Mouse (Mus musculus): ENCODE results near the gene B3galt4.
"Not testable (repeated sequence)": the region's sequence is repeated elsewhere in the genome, so short reads cannot be mapped to it uniquely, and the experiment has no call there.

The B3galt4 gene

GRCm38 (mm10) chr17:33965846-33966550, 14.7 kb upstream of the B3galt4 start:
- DNase-seq, result no peak

- no peak for DNase-seq
Measured at GRCm38 (mm10) chr17:33965082-33965845, 14.0 kb upstream of the B3galt4 start.

- no peak for DNase-seq
Measured at GRCm38 (mm10) chr17:33962876-33963275, 11.6 kb upstream of the B3galt4 start.

- no peak for DNase-seq
Measured at GRCm38 (mm10) chr17:33959948-33960347, 8.7 kb upstream of the B3galt4 start.

- DNase-seq, result no peak
Measured at GRCm38 (mm10) chr17:33959135-33959534, 7.8 kb upstream of the B3galt4 start.

GRCm38 (mm10) chr17:33958451-33958850, 7.2 kb upstream of the B3galt4 start:
- no peak for DNase-seq

GRCm38 (mm10) chr17:33957493-33957892, 6.2 kb upstream of the B3galt4 start:
- DNase-seq, result no peak

GRCm38 (mm10) chr17:33956336-33956735, 5.0 kb upstream of the B3galt4 start:
- DNase-seq, result no peak

- peak; percentile 89 to 96 for DNase-seq
Measured at GRCm38 (mm10) chr17:33955555-33956214, 4.4 kb upstream of the B3galt4 start, which contains the start of the genes Vps52 and Rps18. Gene Vps52, plus strand, starts transcription at chr17:33955812. Gene Rps18, minus strand, starts transcription at chr17:33956001.

- no peak for DNase-seq
Measured at GRCm38 (mm10) chr17:33954646-33955554, 3.6 kb upstream of the B3galt4 start.

GRCm38 (mm10) chr17:33953961-33954565, 2.8 kb upstream of the B3galt4 start:
- DNase-seq, result no peak

GRCm38 (mm10) chr17:33953310-33953709, 2.0 kb upstream of the B3galt4 start:
- no peak for DNase-seq

GRCm38 (mm10) chr17:33952879-33953278, 1.6 kb upstream of the B3galt4 start:
- no peak for DNase-seq

GRCm38 (mm10) chr17:33952015-33952414, 727 bp upstream of the B3galt4 start:
- not testable (repeated sequence) for DNase-seq

- DNase-seq, result no peak
Measured at GRCm38 (mm10) chr17:33950131-33950625, 1.1 kb downstream of the B3galt4 start.

GRCm38 (mm10) chr17:33948905-33949537, 2.3 kb downstream of the B3galt4 start:
- no peak for DNase-seq

- no peak for DNase-seq
Measured at GRCm38 (mm10) chr17:33948090-33948904, 3.0 kb downstream of the B3galt4 start.

- DNase-seq, result no peak
Measured at GRCm38 (mm10) chr17:33947430-33948089, 3.7 kb downstream of the B3galt4 start.

- DNase-seq, result no peak
Measured at GRCm38 (mm10) chr17:33943454-33943853, 7.8 kb downstream of the B3galt4 start.

- DNase-seq, result no peak
Measured at GRCm38 (mm10) chr17:33941381-33941780, 9.9 kb downstream of the B3galt4 start.
